Mouse (Mus musculus): ENCODE results near the gene Tmem127. TPM values are rescaled to one million over a fixed set of nuclear protein-coding genes. Genes with fewer than 3 reads are reported as not detected.

Gene Tmem127
- polyA plus RNA-seq, 1 experiment = 70.5 TPM

DNA sequence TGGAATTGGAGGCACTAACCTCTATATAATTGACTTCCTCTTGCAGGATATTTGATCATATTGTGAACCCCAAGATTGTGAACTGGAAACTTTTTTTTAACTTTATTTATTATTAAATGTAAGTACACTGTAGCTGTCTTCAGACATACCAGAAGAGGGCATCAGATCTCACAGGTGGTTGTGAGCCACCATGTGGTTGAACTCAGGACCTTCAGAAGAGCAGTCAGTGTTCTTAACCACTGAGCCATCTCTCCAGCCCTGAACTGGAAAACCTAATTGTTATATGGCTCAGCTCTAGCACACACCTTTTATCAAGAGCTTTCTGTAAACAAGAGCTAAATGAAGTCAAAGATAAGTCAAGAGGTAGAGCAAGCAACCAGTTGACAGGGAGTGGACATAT, 58.4 kb downstream of the Tmem127 start:
- H3K4me1 ChIP-seq (ENCODE audit: control insufficient read depth, insufficient read depth, low read length) = no peaks in the 10 kb centered on the region
- H3K27ac ChIP-seq (ENCODE audit: insufficient read depth, low read length) = no peak overlapping the region

DNA sequence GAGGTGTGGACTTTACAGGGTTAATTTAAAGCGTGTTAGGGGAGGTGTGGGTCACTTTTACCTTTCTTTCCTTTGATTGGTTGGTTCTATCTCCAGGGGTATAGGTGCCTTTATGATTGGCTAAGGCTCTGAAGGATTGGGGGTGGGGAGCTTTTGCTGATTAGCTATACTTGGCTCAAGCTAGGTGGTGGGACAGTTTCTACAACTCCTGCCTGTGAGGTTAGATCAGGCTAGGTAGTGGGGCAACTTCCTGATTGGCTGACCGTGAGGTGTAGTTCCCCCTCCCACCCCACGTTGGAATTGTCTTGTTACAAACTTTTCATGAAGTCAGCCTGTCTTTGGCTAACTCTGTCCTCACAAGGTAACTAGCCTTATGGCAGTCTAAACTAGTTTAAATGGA, 59.5 kb downstream of the Tmem127 start:
- TF ChIP-seq POLR2A (IDR thresholded peaks at IDR 0.05; ENCODE audit: extremely low read depth, insufficient read depth, low read length) (no peak), CTCF (IDR thresholded peaks at IDR 0.05; ENCODE audit: extremely low read depth, insufficient read depth, low read length) (no peak)
- Histone ChIP-seq H3K4me1 (ENCODE audit: control insufficient read depth, insufficient read depth, low read length) (no peaks in the 10 kb centered on the region), H3K4me3 (ENCODE audit: insufficient read depth, low read length) (no peak overlapping the region), H3K27ac (ENCODE audit: insufficient read depth, low read length) (no peak overlapping the region)

More for the DNA sequence above, 58.4 kb downstream of the Tmem127 start:
- no peak overlapping the region for H3K4me3 ChIP-seq (ENCODE audit: insufficient read depth, low read length)
- TF ChIP-seq POLR2A (IDR thresholded peaks at IDR 0.05; ENCODE audit: extremely low read depth, insufficient read depth, low read length) (no peak), CTCF (IDR thresholded peaks at IDR 0.05; ENCODE audit: extremely low read depth, insufficient read depth, low read length) (no peak)

DNA sequence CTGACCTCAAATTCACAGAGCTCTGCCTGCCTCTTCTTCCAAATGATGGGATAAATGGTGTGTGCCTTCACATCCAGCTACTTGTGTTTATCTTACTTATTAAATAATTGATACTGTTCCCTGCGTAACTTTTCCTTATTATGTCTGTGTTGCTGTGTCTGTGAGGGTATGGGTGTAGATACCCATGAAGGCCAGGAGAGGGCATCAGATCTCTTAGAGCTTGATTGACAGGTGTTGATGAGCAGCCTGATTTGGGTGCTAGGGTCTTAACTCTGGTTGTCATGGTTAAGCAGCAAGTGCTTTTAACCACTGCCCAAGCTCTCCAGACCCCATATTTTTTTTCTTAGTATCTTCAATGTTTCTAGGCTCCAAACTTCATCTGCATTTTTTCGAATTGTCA, 61.0 kb downstream of the Tmem127 start:
- H3K27ac ChIP-seq (ENCODE audit: insufficient read depth, low read length) = no peak overlapping the region
- TF ChIP-seq POLR2A (IDR thresholded peaks at IDR 0.05; ENCODE audit: extremely low read depth, insufficient read depth, low read length) (no peak), CTCF (IDR thresholded peaks at IDR 0.05; ENCODE audit: extremely low read depth, insufficient read depth, low read length) (peak; percentile 32; the same call in 1 of the 2 replicates)
- no peaks in the 10 kb centered on the region for H3K4me1 ChIP-seq (ENCODE audit: control insufficient read depth, insufficient read depth, low read length)
- no peak overlapping the region for H3K4me3 ChIP-seq (ENCODE audit: insufficient read depth, low read length)

DNA sequence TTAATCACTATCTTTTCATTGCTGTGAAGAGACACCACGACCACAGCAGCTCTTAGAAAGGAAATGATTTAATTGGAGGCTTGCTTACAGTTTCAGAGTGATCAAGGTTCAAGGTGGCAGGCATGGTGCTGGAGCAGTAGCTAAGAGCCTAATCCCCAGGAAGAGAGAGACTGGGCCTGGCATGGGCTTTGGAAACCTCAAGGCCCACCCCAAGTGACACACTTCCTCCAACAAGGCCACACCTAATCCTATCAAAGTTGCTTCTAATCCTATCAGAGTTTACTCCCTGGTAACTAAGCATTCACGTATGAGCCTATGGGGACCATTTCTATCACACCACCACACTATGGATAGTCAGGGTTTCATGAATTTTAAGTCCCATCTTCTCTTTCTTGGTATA, 62.5 kb downstream of the Tmem127 start:
- TF ChIP-seq POLR2A (IDR thresholded peaks at IDR 0.05; ENCODE audit: extremely low read depth, insufficient read depth, low read length) (no peak), CTCF (IDR thresholded peaks at IDR 0.05; ENCODE audit: extremely low read depth, insufficient read depth, low read length) (no peak)

DNA sequence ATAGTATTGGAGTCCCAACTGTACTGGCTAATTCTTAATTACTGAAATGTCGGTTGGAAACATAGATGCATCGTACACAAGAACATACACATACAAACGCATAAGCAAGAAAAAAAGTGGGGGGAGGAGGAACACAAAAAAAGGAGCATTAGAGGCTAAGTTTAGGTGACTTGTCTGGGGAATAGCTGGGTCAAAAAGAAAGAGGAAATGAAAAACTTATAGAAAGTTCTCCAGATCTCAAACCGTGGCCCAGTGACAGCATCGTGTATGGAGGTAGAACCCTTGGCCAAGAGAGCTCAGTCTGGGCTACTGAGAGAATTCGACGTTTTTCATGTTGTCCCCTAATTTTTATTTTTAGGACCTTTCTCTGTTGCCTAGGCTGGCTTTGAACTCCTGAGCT, 63.0 kb downstream of the Tmem127 start:
- no peak overlapping the region for H3K4me3 ChIP-seq (ENCODE audit: insufficient read depth, low read length)
- no peaks in the 10 kb centered on the region for H3K4me1 ChIP-seq (ENCODE audit: control insufficient read depth, insufficient read depth, low read length)
- no peak overlapping the region for H3K27ac ChIP-seq (ENCODE audit: insufficient read depth, low read length)
- TF ChIP-seq POLR2A (IDR thresholded peaks at IDR 0.05; ENCODE audit: extremely low read depth, insufficient read depth, low read length) (no peak), CTCF (IDR thresholded peaks at IDR 0.05; ENCODE audit: extremely low read depth, insufficient read depth, low read length) (no peak)

More for the DNA sequence above, 62.5 kb downstream of the Tmem127 start:
- no peak overlapping the region for H3K4me3 ChIP-seq (ENCODE audit: insufficient read depth, low read length)
- H3K27ac ChIP-seq (ENCODE audit: insufficient read depth, low read length) = no peak overlapping the region
- H3K4me1 ChIP-seq (ENCODE audit: control insufficient read depth, insufficient read depth, low read length) = no peaks in the 10 kb centered on the region

Other genes starting within 250 kb of the Tmem127 start
- 7.4 and 8.3 TPM in 2 replicates for gene Ap4e1, start 239.2 kb upstream of the Tmem127 start, polyA plus RNA-seq (2012; rRNA removed)
- gene Blvra, start 177.2 kb upstream of the Tmem127 start, polyA plus RNA-seq (2012; rRNA removed) = 23.7 and 26.5 TPM in 2 replicates
- gene Ncaph, start 114.0 kb upstream of the Tmem127 start, polyA plus RNA-seq (2012; rRNA removed) = 1.6 and 2.2 TPM in 2 replicates
- 1.5 and 2.0 TPM in 2 replicates for gene Itpripl1, start 104.5 kb upstream of the Tmem127 start, polyA plus RNA-seq (2012; rRNA removed)
- 1.4 and 1.8 TPM in 2 replicates for gene 1810024B03Rik, start 39.6 kb upstream of the Tmem127 start, polyA plus RNA-seq (2012; rRNA removed)
- 61.7 and 62.3 TPM in 2 replicates for gene Snrnp200, start 39.5 kb upstream of the Tmem127 start, polyA plus RNA-seq (2012; rRNA removed)
- gene Ciao1, start 92 bp upstream of the Tmem127 start, polyA plus RNA-seq (2012; rRNA removed) = 72.2 and 79.1 TPM in 2 replicates
- 96.1 and 97.6 TPM in 2 replicates for gene Stard7, start 22.3 kb downstream of the Tmem127 start, polyA plus RNA-seq (2012; rRNA removed)
- 1.6 and 1.8 TPM in 2 replicates for gene Dusp2, start 88.3 kb downstream of the Tmem127 start, polyA plus RNA-seq (2012; rRNA removed)
- gene Astl, start 90.7 kb downstream of the Tmem127 start, polyA plus RNA-seq (2012; rRNA removed) = not detected in 2 replicates
- gene Adra2b, start 115.3 kb downstream of the Tmem127 start, polyA plus RNA-seq (2012; rRNA removed) = 0.11 and 0.25 TPM in 2 replicates
- gene Gpat2, start 177.3 kb downstream of the Tmem127 start, polyA plus RNA-seq (2012; rRNA removed) = 0.13 and 0.25 TPM in 2 replicates
- gene Fahd2a, start 196.7 kb downstream of the Tmem127 start, polyA plus RNA-seq (2012; rRNA removed) = 37.4 and 38.2 TPM in 2 replicates

All from cortical plate, adult 2 months (tissue).